Mouse (Mus musculus) CH12.LX (cell line): ENCODE data around the gene Plscr4. TPM values are rescaled to one million over a fixed set of nuclear protein-coding genes. Genes with fewer than 3 reads are reported as not detected.

Source experiments
- DNase-seq: peaks from one replicate; pipeline ENCODE4 v3.0.0-alpha.2; 2013; ENCODE audit errors: extremely low read depth
- H3K27ac ChIP-seq: 2 replicates; pipeline ENCODE4 v1.5.1; 2012; ENCODE audit warnings: low read depth, mild to moderate bottlenecking, control low read depth, moderate library complexity; ENCODE audit not compliant: insufficient read depth
- H3K27me3 ChIP-seq: replicated peaks from 2 replicates; pipeline ENCODE3; 2012; ENCODE audit warnings: inconsistent platforms
- H3K36me3 ChIP-seq, 2 experiments: replicated peaks in 1 of 2; 2 replicates each; pipeline versions ENCODE3 to v1.6.1; 2012; ENCODE audit warnings: inconsistent platforms in 1 of 2, low read length in 1 of 2, mild to moderate bottlenecking in 1 of 2, mixed read lengths in 1 of 2, moderate library complexity in 1 of 2; ENCODE audit not compliant: control insufficient read depth in 1 of 2, insufficient read depth in 1 of 2
- H3K4me1 ChIP-seq, 2 experiments: 2 replicates each; pipeline ENCODE4 v1.6.1; 2012; ENCODE audit warnings: inconsistent platforms in 1 of 2, moderate library complexity in 1 of 2; ENCODE audit not compliant: insufficient read depth in 2 of 2, control insufficient read depth in 1 of 2
- H3K4me2 ChIP-seq: 2 replicates; pipeline ENCODE4 v1.6.1; 2012; ENCODE audit warnings: low read depth, mild to moderate bottlenecking, control low read depth; ENCODE audit not compliant: poor library complexity, insufficient read depth, severe bottlenecking
- H3K4me3 ChIP-seq, 3 experiments: fragments of 150-350 bp in 1 of 3; sonication (generic) in 1 of 3; replicated peaks in 1 of 3; 2 replicates each; pipeline versions ENCODE3 to v1.5.1; 2011 to 2012; ENCODE audit warnings: low read depth in 2 of 3, low read length in 2 of 3, mild to moderate bottlenecking in 2 of 3, moderate library complexity in 2 of 3, control low read depth in 1 of 3, improper control_type of control experiment in 1 of 3, inconsistent platforms in 1 of 3, mixed read lengths in 1 of 3; ENCODE audit not compliant: poor library complexity in 1 of 3
- H3K79me2 ChIP-seq: replicated peaks from 2 replicates; pipeline ENCODE4 v1.6.1; 2012; ENCODE audit warnings: mild to moderate bottlenecking, moderate library complexity; ENCODE audit not compliant: control insufficient read depth, poor library complexity, insufficient read depth, severe bottlenecking; ENCODE audit errors: extremely low read depth
- H3K9ac ChIP-seq: 2 replicates; pipeline ENCODE4 v1.6.1; 2012; ENCODE audit warnings: low read depth, mild to moderate bottlenecking, control low read depth, moderate library complexity; ENCODE audit not compliant: insufficient read depth
- H3K9me3 ChIP-seq: replicated peaks from 2 replicates; pipeline ENCODE3; 2012; ENCODE audit warnings: low read length, inconsistent platforms, mixed read lengths
- BHLHE40 ChIP-seq: IDR thresholded peaks from 2 replicates; pipeline ENCODE4 v1.6.1; 2011; ENCODE audit warnings: mild to moderate bottlenecking, low read depth, low read length, improper control_type of control experiment
- CTCF ChIP-seq, 2 experiments: IDR thresholded peaks in 1 of 2; conservative IDR thresholded peaks in 1 of 2; 2 replicates each; pipeline ENCODE4 v1.5.1; 2011 to 2012; ENCODE audit warnings: low read depth in 2 of 2, low read length in 2 of 2, improper control_type of control experiment in 1 of 2, inconsistent platforms in 1 of 2, mild to moderate bottlenecking in 1 of 2, moderate library complexity in 1 of 2
- E2F4 ChIP-seq: IDR thresholded peaks from 2 replicates; pipeline ENCODE4 v1.6.1; 2011; ENCODE audit warnings: low read depth, low read length, improper control_type of control experiment; ENCODE audit not compliant: insufficient replicate concordance
- ELF1 ChIP-seq: IDR thresholded peaks from 2 replicates; pipeline ENCODE4 v1.6.1; 2014; ENCODE audit warnings: low read depth, mild to moderate bottlenecking, inconsistent platforms, low read length, improper control_type of control experiment
- GABPA ChIP-seq: IDR thresholded peaks from 2 replicates; pipeline ENCODE4 v1.6.1; 2012; ENCODE audit warnings: low read depth, low read length, improper control_type of control experiment, inconsistent platforms; ENCODE audit not compliant: insufficient replicate concordance
- IRF4 ChIP-seq: IDR thresholded peaks from 2 replicates; pipeline ENCODE4 v1.6.1; 2014; ENCODE audit warnings: low read depth, mild to moderate bottlenecking, inconsistent platforms, low read length, improper control_type of control experiment
- JUN ChIP-seq: IDR thresholded peaks from 2 replicates; pipeline ENCODE4 v1.6.1; 2011; ENCODE audit warnings: low read depth, mild to moderate bottlenecking, low read length, improper control_type of control experiment, moderate library complexity; ENCODE audit not compliant: insufficient read depth
- JUND ChIP-seq: conservative IDR thresholded peaks from 2 replicates; pipeline ENCODE4 v1.6.1; 2011; ENCODE audit warnings: low read depth, low read length, improper control_type of control experiment
- KAT2A ChIP-seq: IDR thresholded peaks from 2 replicates; pipeline ENCODE4 v1.6.1; 2012; ENCODE audit warnings: low read length, improper control_type of control experiment, inconsistent platforms; ENCODE audit not compliant: insufficient replicate concordance
- MAZ ChIP-seq: IDR thresholded peaks from 2 replicates; pipeline ENCODE4 v1.6.1; 2012; ENCODE audit warnings: low read depth, mild to moderate bottlenecking, inconsistent platforms, low read length, improper control_type of control experiment, moderate library complexity
- MEF2A ChIP-seq: IDR thresholded peaks from 2 replicates; pipeline ENCODE4 v1.6.1; 2014; ENCODE audit warnings: low read depth, mild to moderate bottlenecking, inconsistent platforms, low read length, improper control_type of control experiment, borderline replicate concordance
- MXI1 ChIP-seq: IDR thresholded peaks from 2 replicates; pipeline ENCODE4 v1.6.1; 2011; ENCODE audit warnings: mild to moderate bottlenecking, low read depth, low read length, improper control_type of control experiment
- MYC ChIP-seq: IDR thresholded peaks from 2 replicates; pipeline ENCODE4 v1.6.1; 2011; ENCODE audit warnings: low read depth, mild to moderate bottlenecking, improper control_type of control experiment, low read length
- NELFE ChIP-seq: IDR thresholded peaks from 2 replicates; pipeline ENCODE4 v1.6.1; 2011; ENCODE audit warnings: low read depth, low read length, improper control_type of control experiment
- NRF1 ChIP-seq: IDR thresholded peaks from 2 replicates; pipeline ENCODE4 v1.6.1; 2014; ENCODE audit warnings: low read depth, mild to moderate bottlenecking, inconsistent platforms, low read length, improper control_type of control experiment, moderate library complexity
- POLR2AphosphoS2 ChIP-seq: IDR thresholded peaks from 2 replicates; pipeline ENCODE4 v1.6.1; 2011; ENCODE audit warnings: low read depth, low read length, improper control_type of control experiment
- TBP ChIP-seq: conservative IDR thresholded peaks from 2 replicates; pipeline ENCODE4 v1.6.1; 2011; ENCODE audit warnings: low read depth, low read length, improper control_type of control experiment
- UBTF ChIP-seq: IDR thresholded peaks from 2 replicates; pipeline ENCODE4 v1.6.1; 2012; ENCODE audit warnings: low read depth, mild to moderate bottlenecking, inconsistent platforms, low read length, improper control_type of control experiment, moderate library complexity
- USF2 ChIP-seq: conservative IDR thresholded peaks from 2 replicates; pipeline ENCODE4 v1.6.1; 2011; ENCODE audit warnings: low read depth, low read length, improper control_type of control experiment
- ZC3H11A ChIP-seq: IDR thresholded peaks from 2 replicates; pipeline ENCODE4 v1.6.1; 2012; ENCODE audit warnings: low read depth, mild to moderate bottlenecking, inconsistent platforms, low read length, improper control_type of control experiment
- ZKSCAN1 ChIP-seq: IDR thresholded peaks from 2 replicates; pipeline ENCODE4 v1.6.1; 2012; ENCODE audit warnings: low read depth, inconsistent platforms, low read length, improper control_type of control experiment, borderline replicate concordance
- ZMIZ1 ChIP-seq: IDR thresholded peaks from 2 replicates; pipeline ENCODE4 v1.6.1; 2012; ENCODE audit warnings: low read depth, mild to moderate bottlenecking, inconsistent platforms, low read length, improper control_type of control experiment
- ZNF384 ChIP-seq: IDR thresholded peaks from 2 replicates; pipeline ENCODE4 v1.6.1; 2012; ENCODE audit warnings: low read depth, low read length, improper control_type of control experiment, inconsistent platforms
- dilution Hi-C: fragments of 300-500 bp; cut with MboI; formaldehyde crosslinking; loops from 2 replicates; pipeline ENCODE4 v1.14.3; 2020; ENCODE audit warnings: low sequenced_read_pairs; ENCODE audit not compliant: extremely low pct_unique_long_range_greater_than_20kb, extremely low pct_ligation_motif_present
- in situ Hi-C: fragments of 300-500 bp; cut with MboI; formaldehyde crosslinking; loops from 3 replicates; pipeline ENCODE4 v1.14.3; 2019; ENCODE audit warnings: low sequenced_read_pairs, low pct_ligation_motif_present, low pct_unique_long_range_greater_than_20kb, mixed read lengths
- polyA plus RNA-seq: library from polyadenylated mRNA; unstranded; fragments of >175 nt; gene quantifications from 2 replicates; pipeline ENCODE4 v1.2.1, GENCODE M21; 2012; ENCODE audit warnings: low read depth; ENCODE audit not compliant: insufficient read length
- total RNA-seq, 2 experiments: library from RNA; depleted of rRNA; stranded (reverse); fragments of 300-350 nt in 1 of 2; fragments of >200 nt in 1 of 2; gene quantifications; 2 replicates each; pipeline ENCODE4 v1.2.3; 2012 to 2014

Gene Plscr4
- total and polyA plus RNA-seq, 3 experiments, result 0.10 TPM; not detected in 2

DNA sequence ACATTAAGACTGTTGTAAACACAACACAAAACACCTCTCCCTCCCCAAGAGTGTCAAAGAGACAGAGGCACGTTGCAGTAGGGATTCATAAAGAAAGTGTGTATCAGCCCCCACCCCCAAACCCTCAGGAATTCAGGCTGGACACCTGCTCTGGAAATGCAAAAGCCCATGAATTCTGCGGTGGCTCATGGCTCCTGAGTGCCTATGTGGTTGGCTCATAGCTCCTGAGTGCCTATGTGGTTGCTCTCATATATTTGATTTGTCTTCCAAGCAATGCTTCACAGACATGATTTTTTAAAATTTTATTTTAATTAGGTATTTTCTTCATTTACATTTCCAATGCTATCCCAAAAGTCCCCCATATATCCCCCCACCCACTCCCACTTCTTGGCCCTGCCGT lies 568 bp upstream of the Plscr4 start:
- H3K27me3 ChIP-seq, result no peaks in the 10 kb centered on the region
- H3K4me1 ChIP-seq, result peaks cover 0 to 4% of the 10 kb centered on the region in 2 experiments; a peak in 2 of 4 replicates
- in situ Hi-C loops, result no loop called here
- H3K79me2 ChIP-seq, result no peaks in the 10 kb centered on the region
- no peak for TF ChIP-seq NELFE
- no peak for TF ChIP-seq POLR2AphosphoS2
- no peak for TF ChIP-seq MXI1
- no peak for TF ChIP-seq MYC
- TF ChIP-seq JUN, result no peak
- no peak for TF ChIP-seq TBP
- TF ChIP-seq KAT2A, result no peak
- TF ChIP-seq GABPA, result no peak
- TF ChIP-seq ELF1, result no peak
- TF ChIP-seq BHLHE40, result no peak
- no peak for TF ChIP-seq UBTF
- TF ChIP-seq USF2, result no peak
- TF ChIP-seq, all 38 proteins: peak for 0
- no peak overlapping the region for H3K9ac ChIP-seq
- no peak overlapping the region for H3K27ac ChIP-seq
- H3K4me3 ChIP-seq, result no peak overlapping the region
- no peaks in the 10 kb centered on the region for H3K9me3 ChIP-seq
- dilution Hi-C loops, result no loop called here
- no peaks in the 10 kb centered on the region for H3K36me3 ChIP-seq
- H3K4me2 ChIP-seq, result no peak overlapping the region
- DNase-seq, result no peak

DNA sequence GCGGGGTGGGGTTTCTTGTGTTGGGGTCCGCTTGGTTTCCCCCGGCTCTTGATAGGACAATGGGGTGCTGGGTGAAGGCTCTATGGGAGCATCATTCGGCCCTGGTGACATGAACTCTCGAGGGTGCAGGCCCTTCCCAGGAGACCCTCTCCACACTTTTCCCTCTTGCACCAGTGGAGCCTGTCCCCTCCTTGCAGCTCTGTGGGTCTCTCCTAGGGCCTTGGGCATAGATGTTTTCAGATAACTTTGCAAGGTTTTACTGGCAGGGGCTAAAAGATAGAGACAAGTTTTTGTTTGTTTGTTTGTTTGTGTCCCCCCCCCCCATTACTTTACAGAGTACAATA lies 858 bp downstream of the Plscr4 start:
- H3K79me2 ChIP-seq, result no peaks in the 10 kb centered on the region
- H3K4me3 ChIP-seq, result peak overlapping the region; percentile 35 to 86 (median 60)
- H3K4me2 ChIP-seq, result peak overlapping the region; percentile 42
- H3K9ac ChIP-seq, result peak overlapping the region; percentile 33
- TF ChIP-seq KAT2A (no peak), IRF4 (no peak), ZKSCAN1 (no peak), TBP (no peak), NRF1 (no peak), BHLHE40 (no peak), MAZ (no peak), UBTF (no peak), USF2 (no peak), MYC (no peak), CTCF (conservative IDR thresholded peaks at IDR 0.05 in 1 of 2, IDR thresholded peaks at IDR 0.05 in 1 of 2; ENCODE audit: low read depth in 2 of 2, low read length in 2 of 2) (no peak), JUND (no peak), ZNF384 (no peak), ZC3H11A (no peak), ZMIZ1 (no peak), MEF2A (no peak), E2F4 (no peak)
- no peak for DNase-seq
- in situ Hi-C loops, result no loop called here
- H3K27ac ChIP-seq, result no peak overlapping the region
- H3K36me3 ChIP-seq, result no peaks in the 10 kb centered on the region
- no peaks in the 10 kb centered on the region for H3K9me3 ChIP-seq
- H3K4me1 ChIP-seq, result peaks cover 0 to 4% of the 10 kb centered on the region in 2 experiments; a peak in 2 of 4 replicates
- H3K27me3 ChIP-seq, result no peaks in the 10 kb centered on the region
- dilution Hi-C loops, result no loop called here
